Mouse (Mus musculus) lung, embryonic 14.5 days (tissue): ENCODE measurements around the gene Hoxa1. TPM values are rescaled to one million over a fixed set of nuclear protein-coding genes. Genes with fewer than 3 reads are reported as not detected.
A peak's percentile ranks its signal among the peaks of the same experiment; 100 is the strongest.

Source experiments
- ATAC-seq: fragments of 200-750 bp; cut with Nextera tagmentation; 2 replicates; pipeline ENCODE4 v1.8.0; 2017; ENCODE audit warnings: mild to moderate bottlenecking, moderate TSS enrichment, moderate library complexity; ENCODE audit not compliant: insufficient read depth
- DNase-seq: peaks from one replicate; pipeline ENCODE4 v3.0.0-alpha.2; 2015
- H3K27ac ChIP-seq: fragments of 300-500 bp; sonication (generic); 2 replicates; pipeline ENCODE4 v1.5.1; 2014; ENCODE audit warnings: low read depth, mild to moderate bottlenecking, moderate library complexity
- H3K27me3 ChIP-seq: fragments of 300-500 bp; sonication (generic); 2 replicates; pipeline ENCODE4 v1.6.1; 2014; ENCODE audit warnings: low read length, control low read depth; ENCODE audit not compliant: insufficient read depth
- H3K36me3 ChIP-seq: fragments of 300-500 bp; sonication (generic); 2 replicates; pipeline ENCODE4 v1.6.1; 2014; ENCODE audit warnings: control low read depth; ENCODE audit not compliant: insufficient read depth
- H3K4me1 ChIP-seq: fragments of 300-500 bp; sonication (generic); 2 replicates; pipeline ENCODE4 v1.6.1; 2014; ENCODE audit warnings: antibody characterized with exemption, control low read depth; ENCODE audit not compliant: insufficient read depth
- H3K4me2 ChIP-seq: fragments of 300-500 bp; sonication (generic); 2 replicates; pipeline ENCODE4 v1.6.1; 2014; ENCODE audit warnings: mild to moderate bottlenecking
- H3K4me3 ChIP-seq: fragments of 300-500 bp; sonication (generic); 2 replicates; pipeline ENCODE4 v1.5.1; 2014; ENCODE audit warnings: low read depth, low read length
- H3K9ac ChIP-seq: fragments of 300-500 bp; sonication (generic); 2 replicates; pipeline ENCODE4 v1.6.1; 2014
- H3K9me3 ChIP-seq: fragments of 300-500 bp; sonication (generic); 2 replicates; pipeline ENCODE4 v1.6.1; 2016; ENCODE audit warnings: low read depth, low read length, control low read depth
- CTCF ChIP-seq: IDR thresholded peaks from 2 replicates; pipeline ENCODE4 v1.5.1; 2016; ENCODE audit warnings: antibody characterized with exemption, low read depth
- WGBS: fragments of 180-500 bp; shearing (Covaris S2); extraction: QIAGEN DNeasy Blood & Tissue Kit; methylation state at CpG from one replicate; pipeline ENCODE4 v1.1.7; 2014; 5-methylcytosine and 5-hydroxymethylcytosine counted together
- polyA plus RNA-seq: library from polyadenylated mRNA; unstranded; fragments of >200 nt; fragmentation: Nextera tagmentation; extraction: Ambion mirVana; gene quantifications from 2 replicates; pipeline ENCODE4 v1.2.1, GENCODE M21; 2014

The Hoxa1 gene
- polyA plus RNA-seq, 1 experiment from 2014 or later: 1.8 TPM

DNA sequence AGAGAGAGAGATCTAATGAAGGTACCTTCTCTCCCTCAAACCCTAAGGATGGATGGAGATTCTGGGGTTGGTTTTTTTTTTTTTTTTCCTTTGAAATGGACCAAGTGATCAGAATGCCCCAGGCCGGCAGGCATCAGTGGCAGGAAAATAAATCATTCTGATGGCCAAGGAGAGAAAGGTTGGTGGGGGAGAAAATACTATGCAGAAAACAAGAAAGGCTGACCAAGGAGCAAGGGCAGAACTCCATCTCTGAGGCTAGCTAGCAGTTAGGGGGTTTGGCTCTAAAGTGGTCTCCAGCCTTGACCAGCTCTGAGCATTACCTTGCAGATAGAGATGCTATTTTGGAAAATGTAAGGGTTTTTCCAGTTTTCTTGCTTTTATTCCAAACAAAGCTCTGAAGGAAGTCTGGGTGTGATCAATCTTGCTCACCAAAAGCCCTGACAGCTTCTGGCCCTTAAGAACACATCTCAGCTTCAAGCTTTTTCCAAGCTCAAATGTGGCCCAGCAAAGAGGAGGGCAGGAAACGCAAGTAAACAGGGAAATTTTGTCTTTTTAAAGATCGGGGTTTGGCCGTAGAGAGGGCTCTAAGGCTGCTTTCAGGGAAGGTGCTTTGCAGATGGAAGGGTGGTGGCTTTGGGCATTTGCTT lies 8.4 kb upstream of the Hoxa1 start:
- ATAC-seq: no peak
- 14% methylated on average over 4 of the region's 4 CpGs for WGBS
- Histone ChIP-seq H3K4me3 (peak overlapping the region; percentile 71), H3K36me3 (peaks cover 10% of the 10 kb centered on the region), H3K9me3 (no peaks in the 10 kb centered on the region), H3K4me1 (peaks cover 17% of the 10 kb centered on the region), H3K4me2 (peak overlapping the region; percentile 79), H3K9ac (peak overlapping the region; percentile 91), H3K27me3 (peaks cover 33% of the 10 kb centered on the region), H3K27ac (peak overlapping the region; percentile 98)
- peak; percentile 75 for DNase-seq
- TF ChIP-seq CTCF: no peak

DNA sequence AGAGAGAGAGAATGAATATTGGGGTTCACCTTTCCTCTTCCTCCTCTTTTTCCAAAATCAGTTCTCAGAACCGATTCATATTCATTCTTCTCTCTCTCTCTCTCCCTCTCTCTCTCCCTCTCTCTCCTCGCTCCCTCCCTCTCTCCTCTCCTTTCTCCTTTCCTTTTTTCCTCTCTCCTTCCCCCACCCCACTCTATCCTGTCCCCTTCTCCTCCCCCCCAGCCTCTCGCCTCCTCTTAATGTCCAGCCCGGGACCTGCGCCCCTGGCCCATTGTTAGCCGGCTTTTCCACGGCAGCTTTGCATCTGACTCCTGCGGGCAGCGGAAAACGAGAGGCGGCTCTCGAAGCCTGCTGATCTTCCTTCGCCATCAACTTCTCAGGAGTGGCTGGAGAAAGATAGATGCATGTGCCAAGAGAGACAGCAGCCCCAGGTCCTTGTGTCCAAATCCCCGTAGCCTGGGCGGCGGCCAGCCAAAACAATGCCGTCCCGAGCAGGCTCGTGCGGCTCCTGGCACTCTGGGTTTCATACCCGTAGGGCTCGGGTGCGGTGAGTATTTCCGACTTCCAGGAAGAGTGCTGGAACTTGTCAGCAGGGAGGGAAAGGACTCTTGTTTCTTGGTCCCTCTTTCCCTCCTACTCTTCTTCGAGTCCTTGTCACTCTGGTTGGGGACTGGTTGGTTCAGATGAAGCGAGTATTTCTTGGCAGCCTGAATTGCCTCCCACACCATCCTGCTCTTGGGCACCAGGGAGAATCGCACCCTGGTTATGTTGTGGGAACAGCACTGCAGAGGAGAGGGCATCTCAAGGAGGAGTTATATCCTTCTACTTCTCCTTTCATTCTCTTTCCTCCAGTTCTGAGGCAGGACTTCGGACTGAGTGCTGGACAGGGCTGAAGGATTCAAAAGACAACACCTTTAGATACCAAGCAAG lies 7.6 kb upstream of the Hoxa1 start:
- 3% methylated on average over 28 of the region's 28 CpGs for WGBS
- ATAC-seq (no peak), DNase-seq (peak; percentile 73)
- H3K36me3 ChIP-seq: peaks cover 7% of the 10 kb centered on the region
- H3K4me3 ChIP-seq: peak overlapping the region; percentile 71
- peak overlapping the region; percentile 91 for H3K9ac ChIP-seq
- peak overlapping the region; percentile 98 for H3K27ac ChIP-seq
- H3K9me3 ChIP-seq: no peaks in the 10 kb centered on the region
- peaks cover 14% of the 10 kb centered on the region for H3K4me1 ChIP-seq
- no peak for TF ChIP-seq CTCF
- peak overlapping the region; percentile 79 for H3K4me2 ChIP-seq
- H3K27me3 ChIP-seq: peaks cover 27% of the 10 kb centered on the region

DNA sequence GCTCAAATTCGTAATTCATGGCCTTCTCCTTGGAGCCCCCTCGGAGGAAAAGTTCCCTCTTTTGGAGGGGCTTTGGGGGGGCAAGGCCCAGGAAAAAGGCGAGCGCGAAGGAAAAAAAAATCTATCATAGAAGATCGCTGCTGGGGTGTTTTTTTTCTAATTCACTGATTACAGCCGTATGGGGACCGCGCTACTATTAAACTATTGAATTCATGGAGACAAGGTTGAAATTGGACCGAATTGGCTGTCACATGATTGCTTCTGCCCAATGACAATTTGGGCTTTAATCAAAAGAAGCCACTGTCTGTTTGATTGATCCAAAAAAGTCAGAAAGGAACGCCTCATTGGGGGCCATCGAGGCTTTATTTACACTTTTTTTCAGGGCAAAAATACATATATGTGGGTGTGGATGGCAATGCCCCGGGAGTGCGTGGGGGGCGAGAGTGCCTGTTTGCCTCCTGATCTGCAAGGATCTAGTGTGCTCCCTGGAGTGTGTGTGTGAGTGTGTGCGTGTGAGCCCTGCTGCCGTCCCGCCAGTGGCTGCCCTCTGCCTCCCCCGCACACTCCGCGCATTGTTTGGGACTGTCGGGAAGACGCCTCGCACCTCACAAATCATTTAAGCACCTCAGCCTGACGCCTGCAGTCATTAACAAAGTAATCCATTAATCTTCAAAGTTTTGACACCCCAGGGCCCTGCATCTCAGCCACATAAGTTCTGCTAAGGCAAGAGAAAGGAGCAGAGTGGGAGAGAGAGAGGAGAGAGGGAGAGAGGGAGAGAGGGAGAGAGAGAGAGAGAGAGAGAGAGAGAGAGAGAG lies 6.7 kb upstream of the Hoxa1 start, which contains the start of gene Hoxa2:
Gene Hoxa2, minus strand, starts transcription at position 206 of the 815 bp plus-strand sequence.
- WGBS: under 1% methylated on average over 25 of the region's 25 CpGs
- DNase-seq: peak; percentile 91
- TF ChIP-seq CTCF: no peak

DNA sequence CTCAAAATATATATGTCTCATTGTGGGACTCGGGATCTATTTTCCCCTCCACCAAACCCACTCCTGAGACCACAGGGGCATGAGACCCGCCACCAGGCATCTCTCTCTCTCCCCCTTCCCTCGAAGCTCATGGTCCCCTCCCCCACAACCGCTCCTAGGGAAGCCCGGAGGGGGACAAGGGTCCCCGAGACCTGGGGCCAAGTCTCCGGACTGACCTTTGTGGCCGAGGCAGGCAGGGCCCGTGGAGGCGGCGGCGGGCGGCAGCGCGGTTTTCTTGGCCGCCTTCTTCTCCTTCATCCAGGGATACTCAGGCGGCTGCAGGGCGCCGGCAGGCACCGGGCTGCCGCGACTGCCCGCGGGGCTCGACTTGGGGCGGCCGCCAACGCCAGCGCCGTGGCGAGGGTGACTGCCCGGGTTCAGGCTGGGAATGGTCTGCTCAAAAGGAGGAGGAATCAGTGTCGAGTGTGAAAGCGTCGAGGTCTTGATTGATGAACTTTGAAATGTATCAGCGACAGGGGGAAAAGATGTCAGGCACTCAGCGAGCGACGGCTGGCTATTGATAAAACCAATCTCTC lies 6.0 kb upstream of the Hoxa1 start:
- Histone ChIP-seq H3K4me3 (peak overlapping the region; percentile 71), H3K36me3 (no peaks in the 10 kb centered on the region; the same call in 1 of the 2 replicates), H3K9ac (peak overlapping the region; percentile 91), H3K4me2 (peak overlapping the region; percentile 79), H3K27ac (peak overlapping the region; percentile 98), H3K9me3 (no peaks in the 10 kb centered on the region), H3K27me3 (peaks cover 19% of the 10 kb centered on the region), H3K4me1 (0 out of 2 replicates have a peak, but pooled peaks cover 3% of the 10 kb centered on the region)
- TF ChIP-seq CTCF: no peak
- ATAC-seq: peak; percentile 28
- WGBS: under 1% methylated on average over 39 of the region's 39 CpGs
- DNase-seq: no peak

More for the DNA sequence above, 6.7 kb upstream of the Hoxa1 start, which contains the start of gene Hoxa2:
- H3K4me1 ChIP-seq: peaks cover 5% of the 10 kb centered on the region; the same call in 1 of the 2 replicates
- peaks cover 21% of the 10 kb centered on the region for H3K27me3 ChIP-seq
- H3K4me3 ChIP-seq: peak within 1 kb of the TSS; percentile 71
- ATAC-seq: peak; percentile 57
- H3K9ac ChIP-seq: peak within 1 kb of the TSS; percentile 91
- no peaks in the 10 kb centered on the region; the same call in 1 of the 2 replicates for H3K36me3 ChIP-seq
- no peaks in the 10 kb centered on the region for H3K9me3 ChIP-seq
- peak within 1 kb of the TSS; percentile 98 for H3K27ac ChIP-seq
- H3K4me2 ChIP-seq: peak within 1 kb of the TSS; percentile 79

DNA sequence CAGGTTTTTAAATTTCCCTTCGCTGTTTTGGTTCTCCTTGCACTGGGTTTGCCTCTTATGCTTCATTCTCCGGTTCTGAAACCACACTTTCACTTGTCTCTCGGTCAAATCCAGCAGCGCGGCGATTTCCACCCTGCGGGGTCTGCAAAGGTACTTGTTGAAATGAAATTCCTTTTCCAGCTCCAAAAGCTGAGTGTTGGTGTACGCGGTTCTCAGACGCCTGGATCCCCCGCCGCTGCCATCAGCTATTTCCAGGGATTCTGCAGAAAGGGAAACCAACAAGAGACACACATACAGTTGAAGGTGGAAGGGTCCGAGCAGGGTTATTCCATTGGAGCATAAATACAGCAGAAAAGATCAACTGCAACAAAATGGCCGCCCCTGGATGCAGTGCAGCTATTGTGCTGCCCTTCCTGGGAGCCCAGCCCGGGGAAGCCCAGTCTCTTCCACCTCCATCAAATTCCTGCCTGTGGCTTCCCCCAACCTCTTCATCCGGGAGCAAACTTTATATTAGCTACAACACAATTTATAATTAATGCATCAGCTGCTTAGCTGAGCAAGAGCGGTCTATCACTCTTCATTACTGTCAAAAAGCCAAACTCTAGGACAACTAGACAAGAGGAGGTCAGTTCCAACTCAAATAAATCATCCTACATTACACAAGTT lies 5.4 kb upstream of the Hoxa1 start:
- DNase-seq (peak; percentile 86), ATAC-seq (peak; percentile 21)
- peak overlapping the region; percentile 79 for H3K4me2 ChIP-seq
- peak overlapping the region; percentile 91 for H3K9ac ChIP-seq
- H3K4me1 ChIP-seq: 0 out of 2 replicates have a peak, but pooled peaks cover 3% of the 10 kb centered on the region
- no peaks in the 10 kb centered on the region; the same call in 1 of the 2 replicates for H3K36me3 ChIP-seq
- peak overlapping the region; percentile 98 for H3K27ac ChIP-seq
- peaks cover 19% of the 10 kb centered on the region for H3K27me3 ChIP-seq
- no peaks in the 10 kb centered on the region for H3K9me3 ChIP-seq
- H3K4me3 ChIP-seq: peak overlapping the region; percentile 71
- WGBS: 4% methylated on average over 17 of the region's 17 CpGs
- TF ChIP-seq CTCF: no peak
